Mouse (Mus musculus): ENCODE data around the gene Hif3a. TPM values are rescaled to one million over a fixed set of nuclear protein-coding genes. Genes with fewer than 3 reads are reported as not detected.
"Not testable (repeated sequence)": the region's sequence is repeated elsewhere in the genome, so short reads cannot be mapped to it uniquely, and the experiment has no call there.

Gene Hif3a
- total RNA-seq (2015) (1.6 and 2.1 TPM in 2 replicates), total RNA-seq (2017) (0.21 and 0.78 TPM in 2 replicates)

DNA sequence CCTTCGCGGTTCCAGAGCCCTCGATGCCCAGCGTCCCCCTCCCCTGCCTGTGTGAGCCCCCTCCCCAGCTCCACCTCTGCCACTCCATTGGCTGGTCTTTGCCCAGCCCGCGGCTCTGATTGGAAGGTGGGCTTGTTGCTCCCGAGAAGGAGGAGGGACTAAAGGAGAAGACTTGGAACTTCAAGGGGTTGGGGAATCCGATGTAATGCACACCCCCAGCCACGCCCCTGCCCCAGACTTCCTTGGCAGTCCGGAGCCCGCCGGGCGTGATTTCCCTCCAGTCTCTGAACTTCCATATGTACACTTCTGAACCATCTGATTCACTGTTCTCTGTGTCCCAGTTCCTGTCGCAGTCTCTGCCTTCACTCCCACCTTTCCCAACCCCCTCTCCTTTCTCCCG is at the start of gene Hif3a:
Gene Hif3a (minus strand): TSS at position 39 of the 400 bp plus-strand sequence.
- ATAC-seq (replicated peaks; ENCODE audit: poor library complexity): no peak

DNA sequence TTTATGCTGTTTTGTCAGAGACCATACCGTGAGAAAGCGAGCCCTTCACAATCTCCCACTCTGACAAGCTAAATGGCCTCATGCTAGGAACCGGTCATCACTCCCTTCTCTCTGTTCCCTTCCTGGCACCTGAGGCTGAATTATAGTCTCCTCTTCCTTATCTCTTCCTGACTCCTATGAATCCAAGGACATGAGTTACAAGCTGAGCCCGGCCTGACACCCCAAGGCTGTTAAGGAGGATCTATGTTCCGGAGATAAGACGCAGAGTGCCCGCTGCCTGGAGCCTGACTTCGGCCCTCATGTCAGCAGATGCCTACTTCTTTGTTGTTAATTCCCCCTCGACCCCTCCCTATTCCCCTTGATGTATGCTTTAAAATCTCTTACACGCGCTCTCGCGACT is 39.4 kb upstream of the Hif3a start:
- not testable (repeated sequence) for ATAC-seq (replicated peaks; ENCODE audit: poor library complexity)

DNA sequence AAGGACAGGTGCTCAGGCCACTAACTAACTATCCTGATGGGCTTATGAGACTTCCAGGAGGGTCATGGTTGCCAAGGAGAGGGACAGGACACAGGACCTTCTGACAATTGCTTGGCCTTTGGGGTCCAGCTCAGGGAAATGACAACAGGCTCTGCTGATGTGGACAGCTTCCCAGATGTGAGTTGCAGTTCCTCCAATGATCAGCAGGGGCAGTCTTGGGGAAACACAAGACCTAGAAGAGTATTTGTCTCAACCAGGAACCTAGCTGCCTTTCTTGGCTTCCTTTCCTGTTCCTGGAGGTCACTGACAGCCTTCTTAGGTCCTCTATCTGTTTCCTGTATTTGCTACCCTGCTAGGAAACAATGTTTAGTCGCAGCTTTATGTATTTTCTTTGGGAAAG is 29.1 kb upstream of the Hif3a start:
- peak; percentile 73 for ATAC-seq (replicated peaks; ENCODE audit: poor library complexity)

DNA sequence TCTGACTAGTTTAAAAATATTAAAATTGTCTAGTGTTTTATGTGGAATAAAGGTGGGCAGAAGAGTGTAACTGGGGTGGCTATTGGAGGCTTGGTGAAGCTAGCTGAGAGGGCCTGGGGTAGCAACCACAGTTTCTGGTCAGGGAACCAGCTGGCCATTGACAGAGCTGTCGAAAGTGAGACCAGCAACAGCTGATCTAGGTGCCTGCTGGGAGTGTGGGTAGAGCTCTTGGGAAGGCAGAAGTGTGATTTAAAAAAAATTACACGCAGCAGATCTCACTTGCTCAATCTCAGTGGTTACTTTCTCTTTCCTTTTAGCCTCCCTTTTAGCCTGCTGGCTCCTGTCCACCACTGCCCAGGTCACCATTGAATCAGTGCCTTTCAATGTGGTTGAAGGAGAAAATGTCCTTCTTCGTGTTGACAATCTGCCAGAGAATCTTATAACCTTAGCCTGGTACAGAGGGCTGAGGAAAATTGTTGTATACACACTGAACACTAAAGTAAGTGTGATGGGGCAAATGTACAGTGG is 27.9 kb upstream of the Hif3a start:
- no peak for ATAC-seq (replicated peaks; ENCODE audit: poor library complexity)

DNA sequence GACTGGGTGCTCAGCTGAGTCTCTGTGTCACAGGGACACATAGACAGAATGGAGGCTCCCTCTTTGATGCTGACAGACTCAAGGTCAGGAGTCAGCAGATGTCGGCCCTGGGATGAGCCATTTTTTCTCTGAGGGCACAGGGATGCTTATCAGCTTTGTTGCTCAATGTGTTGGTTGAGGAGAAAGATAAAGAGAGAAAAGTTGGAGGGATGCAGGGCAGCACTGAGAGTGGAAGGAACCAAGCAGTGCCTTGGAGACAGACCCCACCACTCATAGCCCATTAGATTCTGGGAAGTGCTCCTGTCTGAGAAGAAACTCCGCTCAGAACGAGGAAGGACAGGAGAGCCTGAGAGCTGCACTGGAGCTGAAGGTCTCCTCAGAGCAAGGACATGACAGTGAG is 25.5 kb upstream of the Hif3a start:
- ATAC-seq (replicated peaks; ENCODE audit: poor library complexity): no peak

DNA sequence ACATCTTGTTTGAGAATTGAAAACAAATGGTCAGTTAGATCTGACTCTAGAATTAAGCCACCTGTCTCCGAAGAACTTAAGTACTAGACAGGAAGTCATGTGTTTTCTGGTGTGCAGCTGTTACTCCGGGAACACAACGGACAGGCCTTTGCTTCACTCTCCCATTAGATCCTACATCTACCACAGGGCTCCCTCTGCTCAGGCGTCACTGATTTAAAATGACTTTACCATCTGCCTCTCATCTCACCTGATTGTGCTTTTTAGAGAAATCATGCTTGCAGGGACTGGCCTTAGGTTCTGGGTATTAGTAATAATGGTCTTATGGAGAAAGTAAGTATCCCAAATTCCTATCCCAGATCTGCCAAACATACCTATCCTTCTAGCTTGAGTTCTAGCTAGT is 20.5 kb upstream of the Hif3a start:
- no peak for ATAC-seq (replicated peaks; ENCODE audit: poor library complexity)

DNA sequence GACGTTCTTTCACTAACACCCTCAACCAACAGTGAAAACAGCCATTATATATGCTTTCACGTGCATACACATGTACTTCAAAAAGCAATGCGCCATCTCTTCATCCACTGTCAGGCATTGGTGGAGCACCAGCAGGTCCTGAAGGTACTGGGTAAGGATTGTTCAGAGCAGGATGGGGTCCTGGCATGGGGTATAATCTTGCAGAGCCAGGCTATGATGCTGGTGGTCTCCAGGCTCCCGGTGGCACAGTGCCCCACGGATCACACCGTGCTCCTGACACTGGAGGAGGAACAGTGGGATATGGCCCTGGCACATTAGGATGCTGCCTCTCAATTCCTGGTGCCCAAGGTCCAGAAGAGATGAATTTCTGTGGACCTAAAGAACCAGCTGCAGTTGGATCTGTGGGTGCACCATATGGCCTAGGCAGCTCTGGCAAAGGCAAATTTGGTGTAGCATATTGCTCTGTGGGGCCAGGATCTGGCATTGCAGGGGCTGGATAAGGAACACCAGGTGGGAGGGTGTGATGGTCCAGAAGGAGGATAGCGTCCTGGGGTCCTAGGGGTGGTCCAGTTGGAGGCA is 15.9 kb upstream of the Hif3a start:
- ATAC-seq (replicated peaks; ENCODE audit: poor library complexity): no peak

DNA sequence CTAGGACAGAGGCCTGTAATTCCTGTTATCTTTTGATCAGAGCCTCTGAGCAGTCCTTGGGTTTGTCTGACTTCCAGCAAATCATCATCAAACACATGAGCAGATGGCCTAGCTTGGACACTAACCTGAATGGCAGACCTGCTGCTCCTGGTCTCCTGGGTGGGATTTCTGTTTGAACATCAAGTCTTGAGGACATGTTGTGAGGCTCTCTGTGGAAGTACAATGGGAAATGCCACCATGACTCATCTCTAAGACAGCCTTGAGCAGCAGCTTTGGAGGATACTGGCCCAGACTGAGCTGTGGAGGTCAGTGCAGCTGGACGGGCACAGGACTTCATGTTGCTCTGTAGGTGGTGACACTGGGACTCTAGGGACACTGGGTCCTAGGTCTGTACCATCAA is 14.3 kb upstream of the Hif3a start:
- no peak for ATAC-seq (replicated peaks; ENCODE audit: poor library complexity)

DNA sequence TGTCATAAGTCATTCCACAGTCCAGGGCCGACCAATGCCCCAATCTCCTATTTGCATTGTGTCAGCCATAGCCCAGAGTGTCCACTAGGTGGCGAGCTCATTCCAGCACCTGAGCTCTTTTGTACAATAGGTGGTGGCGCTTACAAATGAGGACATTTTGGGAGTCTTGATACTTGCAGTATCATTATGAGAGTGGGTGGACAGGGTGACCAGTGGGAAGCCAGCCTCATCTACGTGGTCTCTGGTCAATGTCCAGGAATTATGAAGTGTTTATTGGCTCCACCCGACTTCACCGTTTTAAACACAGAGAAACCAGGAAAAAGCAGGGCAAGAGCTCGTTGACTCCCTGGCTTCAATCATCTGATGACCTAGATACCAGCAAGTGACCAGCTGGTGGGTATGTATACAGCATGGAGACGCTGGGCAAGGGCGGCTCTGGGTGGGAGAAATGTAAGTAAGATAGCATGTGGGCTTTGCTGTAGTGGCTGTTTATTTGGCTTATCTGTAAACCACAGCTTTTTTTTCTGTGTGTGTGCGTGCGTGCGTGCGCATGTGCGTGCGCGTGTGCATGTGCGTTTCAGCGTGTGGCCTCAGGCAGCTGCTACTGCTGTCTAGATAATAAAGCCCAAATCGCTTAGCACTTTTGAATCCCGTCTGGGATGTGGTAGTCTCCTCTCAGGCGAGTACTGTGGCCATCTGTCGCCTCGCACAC is 11.8 kb upstream of the Hif3a start, which contains the start of gene Psg16:
Gene Psg16 (plus strand): TSS at position 137 of the 712 bp plus-strand sequence.
- ATAC-seq (replicated peaks; ENCODE audit: poor library complexity): peak; percentile 96

DNA sequence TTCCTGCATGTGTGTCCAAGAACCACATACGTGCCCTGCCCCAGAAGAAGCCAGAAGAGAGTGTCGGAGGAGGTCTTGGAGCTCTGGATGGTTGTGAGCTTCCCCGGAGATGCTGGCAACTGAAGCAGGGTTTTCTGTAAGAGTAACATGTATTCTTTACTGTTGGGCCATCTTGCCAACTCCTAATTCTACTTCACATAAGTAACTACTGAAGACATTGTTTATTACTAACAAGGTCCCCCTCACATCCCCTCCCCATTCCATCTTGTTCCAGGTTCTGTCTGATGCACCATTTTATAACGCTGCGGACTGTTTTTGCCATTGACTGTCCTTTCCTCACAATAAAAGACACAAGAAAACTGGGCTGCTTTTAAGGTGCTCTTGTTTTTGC is 11.3 kb upstream of the Hif3a start:
- ATAC-seq (replicated peaks; ENCODE audit: poor library complexity): no peak

DNA sequence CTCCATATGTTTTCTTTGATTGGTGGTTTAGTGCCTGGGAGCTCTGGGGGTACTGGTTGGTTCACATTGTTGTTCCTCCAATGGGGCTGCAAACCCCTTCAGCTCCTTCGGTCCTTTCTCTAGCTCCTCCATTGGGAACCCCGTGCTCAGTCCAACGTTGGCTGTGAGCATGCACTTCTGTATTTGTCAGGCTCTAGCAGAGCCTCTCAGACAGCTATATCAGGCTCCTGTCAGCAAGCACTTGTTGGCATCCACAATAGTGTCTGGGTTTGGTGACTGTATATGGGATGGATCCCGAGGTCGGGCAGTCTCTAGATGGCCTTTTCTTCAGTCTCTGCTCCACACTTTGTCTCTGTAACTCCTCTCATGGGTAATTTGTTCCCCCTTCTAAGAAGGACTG is 5.4 kb upstream of the Hif3a start:
- not testable (repeated sequence) for ATAC-seq (replicated peaks; ENCODE audit: poor library complexity)

DNA sequence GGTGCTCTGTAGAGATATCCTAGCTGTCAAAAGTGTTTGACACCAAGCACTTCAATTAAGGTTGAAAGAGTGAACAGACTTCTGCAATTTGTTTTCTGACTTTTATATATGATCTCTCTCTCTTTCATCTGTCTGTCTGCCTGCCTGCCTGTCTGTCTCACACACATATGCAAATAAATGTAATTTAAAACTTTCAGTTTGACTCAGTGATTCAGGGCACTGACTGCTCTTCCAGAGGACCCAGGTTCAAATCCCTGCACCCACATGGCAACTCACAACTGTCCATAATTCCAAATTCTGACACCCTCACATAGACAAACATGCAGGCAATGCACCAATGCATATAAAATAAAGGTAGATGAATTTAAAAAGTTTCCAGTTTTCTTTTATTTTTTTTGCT is 4.8 kb upstream of the Hif3a start:
- no peak for ATAC-seq (replicated peaks; ENCODE audit: poor library complexity)

DNA sequence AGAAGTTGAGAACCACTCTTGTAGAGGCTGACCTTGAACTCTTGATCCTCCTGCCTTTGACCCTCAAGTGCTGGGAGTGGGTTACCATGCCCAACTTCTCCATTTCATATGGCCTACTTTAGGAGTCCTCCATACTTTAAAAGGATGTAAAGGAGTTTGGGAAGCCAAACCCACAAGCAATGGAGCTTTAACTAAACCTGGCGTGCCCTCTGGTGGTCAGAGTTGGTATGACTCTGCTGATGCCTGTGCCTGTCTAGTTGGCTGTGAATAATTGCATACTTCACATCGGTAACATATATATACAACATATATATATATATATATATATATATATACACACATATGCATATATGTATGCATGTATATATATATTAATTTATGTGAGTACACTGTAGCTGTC is 4.2 kb upstream of the Hif3a start:
- ATAC-seq (replicated peaks; ENCODE audit: poor library complexity): peak; percentile 91

DNA sequence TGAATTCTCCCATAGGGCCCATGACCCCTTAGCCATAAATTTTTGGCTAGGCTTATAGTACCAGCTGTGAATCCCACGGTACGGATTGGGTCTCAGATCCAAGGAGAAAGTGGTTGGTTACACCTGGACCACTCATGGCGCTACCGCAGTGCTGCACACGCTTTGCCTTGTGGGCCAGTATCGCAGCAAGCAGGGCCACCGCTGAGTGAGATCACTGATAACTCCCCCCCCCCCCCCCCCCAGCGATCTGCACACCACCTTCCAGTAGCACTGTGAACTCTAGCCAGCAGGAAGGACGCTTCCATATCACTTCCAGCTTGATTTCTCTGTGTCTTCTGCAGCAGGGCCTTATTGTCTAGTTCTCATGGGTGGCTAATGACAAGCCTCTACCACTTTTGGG is 3.4 kb upstream of the Hif3a start:
- peak; percentile 24; the same call in 1 of the 2 replicates for ATAC-seq (replicated peaks; ENCODE audit: poor library complexity)

DNA sequence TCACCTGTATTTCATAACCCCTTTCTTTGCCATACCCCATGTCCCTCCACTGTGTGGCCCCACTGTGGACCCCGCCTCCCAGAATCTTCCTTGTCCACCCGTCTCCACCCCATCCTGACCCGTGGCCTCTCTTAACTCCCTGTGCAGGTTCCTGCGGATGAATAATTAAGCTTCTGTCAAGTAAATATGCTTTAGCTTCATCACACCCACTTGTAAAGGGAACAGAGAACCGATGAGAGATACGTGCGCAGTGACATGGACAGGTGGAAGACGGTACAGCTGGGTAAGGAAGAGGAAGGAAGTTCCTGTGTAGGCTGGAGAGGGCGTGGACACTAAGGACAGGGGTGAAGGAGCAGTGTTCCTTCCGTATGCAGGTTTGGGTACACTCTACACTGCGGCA is 618 bp upstream of the Hif3a start:
- peak; percentile 20; the same call in 1 of the 2 replicates for ATAC-seq (replicated peaks; ENCODE audit: poor library complexity)

DNA sequence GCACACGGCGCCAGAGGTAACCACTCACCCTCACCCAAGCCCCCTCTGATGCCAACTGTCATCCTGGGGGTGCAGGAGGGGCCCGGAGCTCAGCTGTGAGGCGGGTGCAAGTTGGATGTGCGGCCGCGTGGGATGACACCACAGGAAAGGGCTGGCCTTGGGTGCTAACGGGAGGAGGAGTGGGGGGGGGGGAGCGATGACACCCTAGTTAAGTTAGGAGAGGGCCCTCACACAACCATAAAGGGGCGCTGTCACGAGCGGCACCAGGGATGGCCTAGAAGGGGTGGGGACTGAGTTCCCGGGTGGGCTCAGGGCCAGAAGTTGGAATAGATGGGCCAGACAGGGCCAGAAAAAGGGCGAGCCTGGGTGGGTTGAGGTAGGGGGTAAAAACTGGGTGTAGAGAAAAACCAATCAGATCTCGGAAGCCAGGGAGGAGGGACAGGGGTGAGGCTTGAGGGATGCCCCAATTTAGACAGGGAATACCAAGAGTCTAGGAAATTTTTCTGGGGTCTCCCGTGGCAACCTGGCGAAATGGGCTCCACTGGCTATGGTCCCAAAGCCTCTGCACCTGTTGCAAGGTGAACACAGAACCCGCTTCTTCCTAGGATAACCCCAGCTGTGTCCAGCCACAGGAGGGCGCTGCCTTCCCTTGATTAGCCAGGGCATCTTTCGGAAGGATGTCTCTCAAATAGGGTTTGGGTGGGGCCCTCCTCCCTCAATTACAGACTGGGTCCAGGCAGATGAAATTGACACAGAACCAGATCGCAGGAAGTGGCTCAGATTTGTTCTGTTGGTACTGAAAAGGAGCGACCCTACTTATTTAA is 1.2 kb downstream of the Hif3a start:
- ATAC-seq (replicated peaks; ENCODE audit: poor library complexity): 0 out of 2 replicates have a peak, but pooled peaks have one; percentile 3

DNA sequence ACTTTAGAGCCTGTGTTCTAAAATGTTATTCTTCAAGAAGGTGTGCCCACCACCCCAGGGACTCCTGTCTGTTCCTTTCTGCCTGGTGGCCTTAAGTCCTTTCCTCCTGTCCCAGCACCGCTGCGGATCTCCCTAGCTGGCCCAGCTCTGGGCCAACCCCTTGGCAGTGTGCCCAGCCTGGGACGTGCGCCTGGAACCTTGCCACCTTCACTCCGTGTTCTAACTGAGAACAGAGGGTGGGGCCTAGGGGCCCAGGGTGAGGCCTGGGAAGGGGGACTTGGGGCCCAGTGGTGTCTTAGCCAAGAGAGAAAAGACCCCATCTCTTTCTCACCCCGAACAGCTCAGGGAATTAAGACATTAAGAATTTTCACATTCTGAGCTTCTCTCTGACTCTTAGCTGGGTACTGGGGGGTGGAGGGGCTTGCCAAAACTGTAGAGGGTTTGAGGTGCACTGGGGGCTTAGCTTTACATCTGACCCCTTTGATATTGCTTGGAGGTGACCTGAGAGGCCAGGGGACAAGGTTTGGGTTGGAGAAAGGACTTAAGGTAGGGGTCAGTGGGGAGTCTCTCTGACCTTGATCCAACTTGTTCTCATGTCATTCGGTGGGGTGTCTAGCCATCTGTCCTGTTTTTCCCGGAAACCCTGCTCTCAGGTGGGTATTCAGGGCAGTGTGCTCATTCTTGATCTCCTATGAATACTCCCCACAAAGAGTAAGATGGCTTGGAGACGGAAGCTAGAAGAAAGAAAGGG is 2.0 kb downstream of the Hif3a start:
- peak; percentile 24; the same call in 1 of the 2 replicates for ATAC-seq (replicated peaks; ENCODE audit: poor library complexity)

DNA sequence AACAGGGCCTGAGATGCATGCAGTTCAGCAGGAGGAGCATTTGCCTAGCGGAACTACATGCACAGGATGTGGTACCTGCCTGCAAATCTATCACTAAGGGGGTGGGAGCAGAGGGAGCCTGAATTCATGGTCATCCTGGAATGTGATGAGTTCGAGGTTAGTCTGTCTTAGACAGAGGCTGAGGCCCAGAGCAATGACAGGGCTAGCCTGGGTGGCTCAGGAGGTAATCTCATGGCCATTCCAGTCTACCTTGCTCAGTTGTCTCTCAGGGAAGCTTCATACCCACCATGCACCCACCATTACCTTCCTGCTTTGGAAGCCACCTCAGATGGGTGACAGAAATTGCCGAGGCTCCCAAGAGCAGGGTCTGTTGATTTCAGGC is 2.8 kb downstream of the Hif3a start:
- ATAC-seq (replicated peaks; ENCODE audit: poor library complexity): no peak

DNA sequence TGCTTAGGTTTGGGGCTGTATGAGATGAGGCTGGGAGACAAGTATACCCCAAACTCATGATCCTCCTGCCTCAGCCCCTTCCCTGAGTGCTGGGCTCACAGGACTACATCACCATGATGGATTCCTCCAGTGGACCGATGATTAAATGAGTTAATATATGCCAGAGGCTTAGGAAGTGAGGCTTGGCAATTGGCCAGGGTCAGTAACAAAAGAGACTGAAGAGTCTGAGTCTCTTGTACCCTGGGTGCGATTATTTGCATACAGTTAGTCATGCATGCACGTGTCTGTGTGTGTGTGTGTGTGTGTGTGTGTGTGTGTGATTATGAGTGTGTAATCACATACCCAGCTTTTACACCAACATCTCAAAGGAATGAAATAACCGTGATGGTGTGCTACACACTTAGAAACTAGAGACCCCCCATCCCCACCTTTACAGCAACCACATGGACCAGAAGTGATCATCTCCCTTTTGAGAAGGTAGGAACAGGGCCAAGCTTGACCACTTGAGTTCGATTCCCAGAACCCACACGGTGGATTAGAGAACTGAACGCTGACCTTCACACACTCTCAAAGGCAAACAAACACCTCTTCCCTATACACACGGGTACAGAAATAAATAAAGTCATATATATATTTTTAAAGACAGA is 3.3 kb downstream of the Hif3a start:
- no peak for ATAC-seq (replicated peaks; ENCODE audit: poor library complexity)

DNA sequence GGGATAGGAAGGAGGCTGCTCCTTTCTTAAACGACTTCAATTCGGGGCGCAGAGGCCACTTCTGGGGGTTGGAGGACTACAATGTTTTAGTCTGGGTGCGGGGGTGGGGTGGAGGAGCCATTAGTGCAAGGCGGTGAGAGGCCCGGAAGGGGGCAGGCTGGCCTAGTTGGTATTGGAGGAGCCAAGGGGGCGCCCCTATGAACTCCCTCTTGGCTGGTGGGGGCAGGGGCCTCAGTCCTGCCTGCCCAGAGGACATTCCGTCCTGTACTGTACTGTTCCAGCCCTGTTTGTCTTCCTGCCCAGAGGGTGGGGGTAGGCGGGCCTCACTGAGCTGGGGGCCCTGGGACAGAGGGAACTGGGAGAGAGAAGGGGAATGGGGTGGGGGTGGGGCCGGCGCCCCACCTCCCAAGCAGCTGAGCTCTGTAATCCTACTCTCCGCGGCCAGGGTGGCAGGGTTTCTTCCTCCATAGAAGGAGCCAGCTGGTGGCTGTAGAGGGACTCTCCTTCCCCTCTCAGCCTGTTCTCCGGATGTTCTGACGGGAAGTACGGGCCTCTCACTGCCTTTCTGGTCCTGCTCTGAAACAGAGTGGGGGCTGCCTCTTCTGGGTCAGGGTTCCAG is 4.0 kb downstream of the Hif3a start:
- peak; percentile 30 for ATAC-seq (replicated peaks; ENCODE audit: poor library complexity)

All from megakaryocyte progenitor cell, adult 5-6 weeks (primary cell).